Mouse (Mus musculus): ENCODE data around the gene Cmtm7.

- TF ChIP-seq POLR2A (IDR thresholded peaks at IDR 0.05; ENCODE audit: low read depth, low read length), result no peak
- TF ChIP-seq CTCF (IDR thresholded peaks at IDR 0.05; ENCODE audit: borderline replicate concordance, insufficient read depth, low read length), result no peak
Observed at GRCm38 (mm10) chr9:114818918-114819317, 37.3 kb upstream of the Cmtm7 start.
